Mouse (Mus musculus) forebrain, embryonic 14.5 days (tissue): ENCODE data around the gene Plekhg4. TPM values are rescaled to one million over a fixed set of nuclear protein-coding genes. Genes with fewer than 3 reads are reported as not detected.

Experiments used
- ATAC-seq: fragments of 200-750 bp; cut with Nextera tagmentation; 2 replicates; pipeline ENCODE4 v1.8.0; 2017; ENCODE audit warnings: mild to moderate bottlenecking, moderate library complexity
- DNase-seq: peaks from one replicate; pipeline ENCODE4 v3.0.0-alpha.2; 2015; ENCODE audit warnings: low spot score
- H3K27ac ChIP-seq: fragments of 300-500 bp; sonication (generic); 2 replicates; pipeline ENCODE4 v1.5.1; 2014; ENCODE audit warnings: low read depth, mild to moderate bottlenecking, control low read depth, low read length, moderate library complexity
- H3K27me3 ChIP-seq: fragments of 300-500 bp; sonication (generic); replicated peaks from 2 replicates; pipeline ENCODE4 v1.6.1; 2014; ENCODE audit warnings: low read length, control low read depth, mixed read lengths; ENCODE audit not compliant: control insufficient read depth, insufficient read depth
- H3K36me3 ChIP-seq: fragments of 300-500 bp; sonication (generic); 2 replicates; pipeline ENCODE4 v1.6.1; 2014; ENCODE audit warnings: low read length, control low read depth; ENCODE audit not compliant: control insufficient read depth, insufficient read depth
- H3K4me1 ChIP-seq: fragments of 300-500 bp; sonication (generic); 2 replicates; pipeline ENCODE4 v1.6.1; 2014; ENCODE audit warnings: antibody characterized with exemption, low read length, control low read depth; ENCODE audit not compliant: control insufficient read depth, insufficient read depth
- H3K4me2 ChIP-seq: fragments of 300-500 bp; sonication (generic); 2 replicates; pipeline ENCODE4 v1.6.1; 2014; ENCODE audit warnings: mild to moderate bottlenecking, control low read depth, low read length
- H3K4me3 ChIP-seq: fragments of 300-500 bp; sonication (generic); 2 replicates; pipeline ENCODE4 v1.5.1; 2014; ENCODE audit warnings: low read depth, low read length, control low read depth
- H3K9ac ChIP-seq: fragments of 300-500 bp; sonication (generic); 2 replicates; pipeline ENCODE4 v1.6.1; 2014; ENCODE audit warnings: mild to moderate bottlenecking, low read length, control low read depth, moderate library complexity
- H3K9me3 ChIP-seq: fragments of 300-500 bp; sonication (generic); replicated peaks from 2 replicates; pipeline ENCODE4 v1.6.1; 2016; ENCODE audit warnings: low read length, control low read depth, mixed read lengths; ENCODE audit not compliant: control insufficient read depth
- WGBS: fragments of 180-500 bp; shearing (Covaris S2); extraction: QIAGEN DNeasy Blood & Tissue Kit; methylation state at CpG from one replicate; pipeline ENCODE4 v1.1.7; 2014; 5-methylcytosine and 5-hydroxymethylcytosine counted together
- polyA plus RNA-seq: library from polyadenylated mRNA; unstranded; fragments of >200 nt; fragmentation: Nextera tagmentation; extraction: Ambion mirVana; gene quantifications from 2 replicates; pipeline ENCODE4 v1.2.1, GENCODE M21; 2014

The Plekhg4 gene
- polyA plus RNA-seq, 1 experiment from 2014 or later, result 1.2 TPM

DNA sequence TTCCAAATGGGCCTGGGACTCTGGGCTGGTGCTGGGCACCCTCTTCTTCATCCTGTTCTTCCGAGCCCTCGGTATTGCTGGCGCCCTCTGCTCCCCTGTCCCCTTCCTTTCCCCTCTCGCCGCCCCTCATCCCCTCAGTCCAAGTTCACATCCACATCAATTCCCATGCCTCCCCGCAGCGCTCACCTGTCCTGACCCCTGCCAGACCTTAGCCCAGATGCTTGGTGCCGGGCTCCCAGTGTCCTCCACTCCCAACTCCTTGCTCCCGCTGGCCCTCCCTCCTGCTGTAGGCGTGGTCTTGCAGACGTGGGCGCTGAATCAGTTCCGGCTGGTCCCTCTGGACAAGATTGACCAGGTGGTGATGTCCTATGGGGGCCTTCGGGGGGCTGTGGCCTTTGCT is 16.4 kb upstream of the Plekhg4 start:
- no peak for ATAC-seq
- DNase-seq, result no peak
- peaks cover 21% of the 10 kb centered on the region; the same call in 1 of the 2 replicates for H3K36me3 ChIP-seq
- H3K4me2 ChIP-seq, result no peak overlapping the region
- 88% methylated on average over 14 of the region's 14 CpGs for WGBS
- H3K9ac ChIP-seq, result no peak overlapping the region
- no peaks in the 10 kb centered on the region for H3K4me1 ChIP-seq
- no peaks in the 10 kb centered on the region for H3K27me3 ChIP-seq
- no peak overlapping the region for H3K4me3 ChIP-seq
- H3K27ac ChIP-seq, result no peak overlapping the region
- no peaks in the 10 kb centered on the region for H3K9me3 ChIP-seq

DNA sequence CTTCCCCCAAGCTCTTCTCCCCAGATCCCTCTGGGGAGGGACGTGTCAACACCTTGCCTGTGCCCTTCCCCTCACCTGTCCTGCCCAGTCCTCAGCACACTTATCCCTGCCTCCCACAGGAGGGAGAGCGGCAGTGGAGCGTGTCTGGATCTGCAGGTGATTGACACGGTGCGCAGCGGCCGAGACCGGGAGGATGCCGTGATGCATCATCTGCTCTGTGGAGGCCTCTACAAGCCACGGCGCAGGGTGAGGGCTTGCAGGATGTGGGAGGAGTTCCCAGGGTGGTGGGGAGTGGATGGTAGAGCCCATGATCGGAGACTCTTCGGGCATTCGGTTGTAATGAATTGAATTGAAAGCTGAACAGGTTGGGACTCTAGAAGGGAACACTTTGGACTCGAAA is 13.9 kb upstream of the Plekhg4 start:
- Histone ChIP-seq H3K9me3 (no peaks in the 10 kb centered on the region), H3K27me3 (no peaks in the 10 kb centered on the region), H3K36me3 (peaks cover 31% of the 10 kb centered on the region), H3K9ac (no peak overlapping the region), H3K4me3 (no peak overlapping the region), H3K27ac (no peak overlapping the region), H3K4me2 (no peak overlapping the region), H3K4me1 (no peaks in the 10 kb centered on the region)
- ATAC-seq, result no peak
- no peak for DNase-seq
- 80% methylated on average over 15 of the region's 15 CpGs for WGBS

DNA sequence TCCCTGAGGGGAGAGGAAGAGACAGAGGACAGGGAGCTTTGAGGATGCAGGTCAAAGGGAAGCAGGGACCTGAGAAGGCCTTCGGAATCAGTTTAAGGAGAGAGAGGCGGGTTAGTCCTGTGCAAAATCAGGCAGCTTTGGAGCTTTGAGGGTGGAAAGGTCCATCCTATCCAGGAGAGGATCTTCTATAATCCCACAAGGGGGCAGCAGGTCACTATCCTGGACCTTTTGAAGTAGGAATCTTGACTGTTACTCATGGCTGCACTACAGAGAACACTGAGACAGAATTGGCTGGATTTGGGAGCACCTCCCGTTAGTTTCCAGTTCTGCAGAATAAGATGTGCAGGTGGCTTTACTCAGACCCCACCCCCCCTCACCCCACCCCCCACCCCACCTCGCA is 13.4 kb upstream of the Plekhg4 start:
- WGBS, result 55% methylated on average over 4 of the region's 4 CpGs
- DNase-seq (peak; percentile 53), ATAC-seq (no peak)
- Histone ChIP-seq H3K4me2 (no peak overlapping the region), H3K9ac (no peak overlapping the region), H3K36me3 (peaks cover 35% of the 10 kb centered on the region), H3K27me3 (no peaks in the 10 kb centered on the region), H3K9me3 (no peaks in the 10 kb centered on the region), H3K4me3 (no peak overlapping the region), H3K27ac (no peak overlapping the region), H3K4me1 (no peaks in the 10 kb centered on the region)

DNA sequence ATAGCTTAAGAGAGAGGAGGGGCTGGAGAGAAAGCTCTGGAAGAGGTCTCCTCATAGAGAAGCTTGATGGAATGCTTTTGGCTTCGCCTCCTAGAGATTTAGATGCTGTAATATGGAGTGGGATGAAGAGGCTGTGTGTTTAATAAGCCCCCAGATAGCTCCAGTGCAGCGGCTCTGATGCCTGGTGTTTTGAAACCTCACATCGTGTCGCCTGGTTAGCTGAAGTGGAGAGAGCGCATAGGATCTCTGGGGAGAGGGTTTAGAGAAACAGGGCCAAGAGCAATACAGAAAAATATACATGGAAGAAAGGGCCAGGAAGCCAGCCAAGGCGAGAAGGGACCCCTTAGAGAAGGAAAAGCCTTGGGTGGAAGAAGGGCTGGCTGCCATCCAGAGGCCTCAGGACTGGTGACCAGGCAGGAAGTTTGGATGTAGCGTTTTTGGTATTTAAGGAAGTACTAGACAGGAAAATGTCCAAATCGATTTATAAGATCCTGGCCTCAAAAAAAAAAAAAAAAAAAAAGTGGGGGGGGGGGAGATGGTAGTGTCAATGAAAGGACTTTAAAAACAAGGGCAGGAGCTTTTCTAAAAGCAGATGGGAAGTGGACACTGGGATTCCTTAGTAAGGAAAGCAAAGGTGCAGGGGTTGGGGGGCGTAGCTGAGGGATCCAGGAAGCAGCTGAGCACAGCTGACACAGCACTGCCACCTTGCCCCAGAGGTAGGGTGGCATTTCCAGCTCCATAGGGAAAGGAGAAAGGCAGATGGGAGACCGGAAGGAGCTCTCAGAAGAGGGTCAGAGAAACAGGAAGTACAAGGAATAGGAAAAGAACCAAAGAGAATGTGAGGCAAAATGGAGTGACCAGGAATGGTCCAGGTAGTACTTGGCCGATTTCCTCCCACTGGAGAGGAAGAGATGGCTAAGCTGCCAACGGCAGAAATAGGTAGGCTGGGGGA is 11.0 kb upstream of the Plekhg4 start:
- H3K9me3 ChIP-seq, result no peaks in the 10 kb centered on the region
- H3K36me3 ChIP-seq, result peaks cover 37% of the 10 kb centered on the region
- 80% methylated on average over 12 of the region's 12 CpGs for WGBS
- no peaks in the 10 kb centered on the region for H3K4me1 ChIP-seq
- DNase-seq (no peak), ATAC-seq (no peak)
- no peak overlapping the region for H3K27ac ChIP-seq
- H3K9ac ChIP-seq, result no peak overlapping the region
- H3K27me3 ChIP-seq, result no peaks in the 10 kb centered on the region
- no peak overlapping the region for H3K4me3 ChIP-seq
- H3K4me2 ChIP-seq, result no peak overlapping the region

DNA sequence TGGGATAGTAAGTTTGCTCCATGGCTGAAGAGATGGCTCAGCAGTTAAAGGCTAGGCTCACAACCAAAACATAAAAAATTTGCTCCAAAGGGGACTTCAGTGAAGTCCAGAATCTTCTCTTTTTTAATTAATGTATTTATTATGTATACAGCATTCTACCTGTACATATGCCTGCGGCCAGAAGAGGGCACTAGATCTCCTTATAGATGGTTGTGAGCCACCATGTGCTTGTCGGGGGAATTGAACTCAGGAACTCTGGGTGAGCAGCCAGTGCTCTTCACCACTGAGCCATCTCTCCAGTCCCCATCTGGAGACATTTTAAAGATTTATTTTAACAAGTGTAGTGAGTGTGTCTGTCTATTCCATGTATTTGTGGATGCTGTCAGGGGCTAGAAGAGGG is 6.0 kb upstream of the Plekhg4 start:
- DNase-seq, result peak; percentile 21
- ATAC-seq, result no peak
- WGBS, result 73% methylated on average over 2 of the region's 2 CpGs
- no peak overlapping the region for H3K4me2 ChIP-seq
- no peak overlapping the region for H3K27ac ChIP-seq
- no peaks in the 10 kb centered on the region for H3K9me3 ChIP-seq
- no peaks in the 10 kb centered on the region for H3K27me3 ChIP-seq
- peaks cover 38% of the 10 kb centered on the region for H3K36me3 ChIP-seq
- no peaks in the 10 kb centered on the region for H3K4me1 ChIP-seq
- H3K9ac ChIP-seq, result no peak overlapping the region
- H3K4me3 ChIP-seq, result no peak overlapping the region

DNA sequence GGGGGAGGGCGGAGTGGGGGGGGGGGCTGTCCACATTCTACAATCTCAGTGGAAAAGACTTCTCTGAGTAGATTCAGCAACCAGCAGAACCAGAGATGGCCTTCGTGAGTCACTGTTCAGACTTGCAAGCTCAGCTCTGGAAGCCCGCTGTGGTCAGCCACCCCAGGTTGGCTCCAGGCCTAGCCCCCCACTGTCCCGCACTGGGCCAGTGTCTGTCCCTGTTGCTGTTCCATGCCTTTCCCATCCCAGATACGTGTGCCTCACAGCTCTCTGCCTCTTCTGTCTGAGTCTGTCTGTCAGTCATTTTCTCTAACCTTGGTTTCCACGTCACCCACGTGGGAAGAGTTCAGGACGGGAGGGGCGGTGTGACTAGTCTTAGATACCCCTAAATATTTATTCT is 601 bp upstream of the Plekhg4 start:
- H3K27ac ChIP-seq, result no peak overlapping the region
- no peaks in the 10 kb centered on the region for H3K27me3 ChIP-seq
- no peaks in the 10 kb centered on the region for H3K9me3 ChIP-seq
- H3K4me2 ChIP-seq, result no peak overlapping the region
- H3K36me3 ChIP-seq, result peaks cover 9% of the 10 kb centered on the region
- H3K9ac ChIP-seq, result no peak overlapping the region
- H3K4me1 ChIP-seq, result no peaks in the 10 kb centered on the region; the same call in 1 of the 2 replicates
- WGBS, result 76% methylated on average over 9 of the region's 9 CpGs
- H3K4me3 ChIP-seq, result no peak overlapping the region
- ATAC-seq (no peak), DNase-seq (no peak)

DNA sequence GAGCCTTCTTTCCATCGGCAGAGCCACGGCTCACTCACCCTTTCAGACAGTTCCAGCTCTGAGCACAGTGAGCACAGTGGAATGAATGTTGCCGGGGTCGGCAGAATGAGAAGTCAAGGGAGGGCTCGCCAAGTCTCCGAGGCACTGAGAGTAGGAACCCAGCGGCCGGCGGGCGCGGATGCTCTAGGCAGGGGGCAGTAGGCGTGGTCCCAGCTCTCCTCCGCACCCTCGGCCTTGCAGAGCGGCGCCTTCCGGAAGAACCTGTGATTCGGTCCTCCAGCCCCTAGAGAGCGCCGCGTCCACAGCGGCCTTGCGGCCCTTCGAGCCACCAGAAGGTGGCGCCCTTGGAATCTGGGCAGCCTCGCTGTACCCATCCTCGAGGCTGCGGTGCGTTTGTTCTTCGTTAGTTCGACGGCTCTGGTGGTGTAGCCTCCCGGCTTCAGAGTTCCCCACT is 1.5 kb downstream of the Plekhg4 start:
- H3K36me3 ChIP-seq, result no peaks in the 10 kb centered on the region
- peak overlapping the region; percentile 37; the same call in 1 of the 2 replicates for H3K9ac ChIP-seq
- H3K4me1 ChIP-seq, result no peaks in the 10 kb centered on the region; the same call in 1 of the 2 replicates
- 0 out of 2 replicates have a peak, but pooled peaks have one; percentile 32 for ATAC-seq
- peak overlapping the region; percentile 37 for H3K4me2 ChIP-seq
- no peaks in the 10 kb centered on the region for H3K27me3 ChIP-seq
- H3K4me3 ChIP-seq, result peak overlapping the region; percentile 10; the same call in 1 of the 2 replicates
- 31% methylated on average over 33 of the region's 33 CpGs for WGBS
- H3K27ac ChIP-seq, result no peak overlapping the region
- H3K9me3 ChIP-seq, result no peaks in the 10 kb centered on the region
- DNase-seq, result peak; percentile 17

DNA sequence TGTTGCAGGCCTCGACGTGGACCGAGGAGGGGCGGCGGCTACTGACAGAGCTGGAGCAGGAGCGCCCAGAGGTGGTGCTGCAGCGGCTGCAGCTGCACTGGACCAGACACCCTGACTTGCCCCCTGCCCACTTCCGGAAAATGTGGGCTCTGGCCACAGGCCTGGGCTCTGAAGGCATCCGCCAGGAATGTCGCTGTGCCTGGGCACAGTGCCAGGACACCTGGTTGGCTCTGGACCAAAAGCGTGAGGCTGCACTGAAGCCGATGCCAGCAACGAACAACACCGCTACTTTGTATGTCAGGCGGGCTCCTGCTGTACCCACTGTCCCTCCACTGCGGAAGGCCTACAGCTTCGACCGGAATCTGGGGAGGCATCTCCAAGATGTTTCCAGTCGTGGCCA is 5.6 kb downstream of the Plekhg4 start:
- H3K27ac ChIP-seq, result no peak overlapping the region
- no peaks in the 10 kb centered on the region for H3K27me3 ChIP-seq
- WGBS, result 47% methylated on average over 19 of the region's 19 CpGs
- 0 out of 2 replicates have a peak, but pooled peaks have one; percentile 44 for ATAC-seq
- H3K4me3 ChIP-seq, result no peak overlapping the region
- peak; percentile 27 for DNase-seq
- no peak overlapping the region for H3K9ac ChIP-seq
- H3K4me1 ChIP-seq, result no peaks in the 10 kb centered on the region; the same call in 1 of the 2 replicates
- no peaks in the 10 kb centered on the region for H3K9me3 ChIP-seq
- H3K4me2 ChIP-seq, result no peak overlapping the region
- no peaks in the 10 kb centered on the region for H3K36me3 ChIP-seq

DNA sequence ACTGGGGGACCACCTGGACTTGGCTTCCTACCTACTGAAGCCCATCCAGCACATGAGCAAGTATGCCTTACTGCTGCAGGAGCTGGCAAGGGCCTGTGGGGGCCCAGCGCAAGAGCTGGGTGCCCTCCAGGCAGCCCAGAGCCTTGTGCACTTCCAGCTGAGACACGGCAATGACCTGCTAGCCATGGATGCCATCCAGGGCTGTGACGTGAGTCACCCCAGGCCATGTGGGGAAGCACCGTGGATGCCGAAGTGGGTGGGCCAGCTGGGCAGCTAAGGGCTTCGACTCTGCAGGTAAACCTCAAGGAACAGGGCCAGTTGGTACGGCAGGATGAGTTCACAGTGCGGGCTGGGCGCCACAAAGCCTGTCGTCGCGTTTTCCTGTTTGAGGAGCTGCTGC is 7.2 kb downstream of the Plekhg4 start:
- H3K4me2 ChIP-seq, result no peak overlapping the region
- no peak overlapping the region for H3K9ac ChIP-seq
- no peaks in the 10 kb centered on the region for H3K9me3 ChIP-seq
- H3K36me3 ChIP-seq, result no peaks in the 10 kb centered on the region
- no peak overlapping the region for H3K27ac ChIP-seq
- 89% methylated on average over 12 of the region's 12 CpGs for WGBS
- H3K4me1 ChIP-seq, result no peaks in the 10 kb centered on the region
- DNase-seq, result no peak
- no peaks in the 10 kb centered on the region for H3K27me3 ChIP-seq
- ATAC-seq, result no peak
- no peak overlapping the region for H3K4me3 ChIP-seq
